Mouse (Mus musculus) kidney, postnatal 0 days (tissue): ENCODE data around the gene Grm3. TPM values are rescaled to one million over a fixed set of nuclear protein-coding genes. Genes with fewer than 3 reads are reported as not detected.

ENCODE experiments used
- ATAC-seq: fragments of 200-750 bp; cut with Nextera tagmentation; replicated peaks from 2 replicates; pipeline ENCODE4 v1.8.0; 2017; ENCODE audit warnings: low read depth, moderate number of reproducible peaks, moderate TSS enrichment, moderate library complexity; ENCODE audit not compliant: low FRiP score
- DNase-seq: peaks from one replicate; pipeline ENCODE4 v3.0.0-alpha.2; 2016; ENCODE audit warnings: low spot score
- H3K27ac ChIP-seq: fragments of 300-500 bp; sonication (generic); 2 replicates; pipeline ENCODE4 v1.5.1; 2014; ENCODE audit warnings: mild to moderate bottlenecking
- H3K27me3 ChIP-seq: fragments of 300-500 bp; sonication (generic); 2 replicates; pipeline ENCODE4 v1.6.1; 2014; ENCODE audit warnings: low read length, mixed read lengths; ENCODE audit not compliant: insufficient read depth
- H3K36me3 ChIP-seq: fragments of 300-500 bp; sonication (generic); 2 replicates; pipeline ENCODE4 v1.6.1; 2014; ENCODE audit warnings: low read length, mixed read lengths; ENCODE audit not compliant: insufficient read depth
- H3K4me1 ChIP-seq: fragments of 300-500 bp; sonication (generic); replicated peaks from 2 replicates; pipeline ENCODE4 v1.6.1; 2014; ENCODE audit warnings: antibody characterized with exemption, low read length, mixed read lengths; ENCODE audit not compliant: insufficient read depth
- H3K4me2 ChIP-seq: fragments of 300-500 bp; sonication (generic); 2 replicates; pipeline ENCODE4 v1.6.1; 2014; ENCODE audit warnings: mild to moderate bottlenecking, low read length, moderate library complexity, mixed read lengths
- H3K4me3 ChIP-seq: fragments of 300-500 bp; sonication (generic); replicated peaks from 2 replicates; pipeline ENCODE4 v1.5.1; 2014; ENCODE audit warnings: low read depth, low read length
- H3K9ac ChIP-seq: fragments of 300-500 bp; sonication (generic); 2 replicates; pipeline ENCODE4 v1.6.1; 2014; ENCODE audit warnings: low read depth, low read length
- H3K9me3 ChIP-seq: fragments of 300-500 bp; sonication (generic); replicated peaks from 2 replicates; pipeline ENCODE4 v1.6.1; 2016; ENCODE audit warnings: low read length, inconsistent platforms, mixed read lengths
- CTCF ChIP-seq: IDR thresholded peaks from 2 replicates; pipeline ENCODE4 v1.5.1; 2016; ENCODE audit warnings: antibody characterized with exemption, low read depth, mild to moderate bottlenecking, moderate library complexity
- WGBS: fragments of 180-500 bp; shearing (Covaris S2); extraction: QIAGEN DNeasy Blood & Tissue Kit; methylation state at CpG from one replicate; pipeline ENCODE4 v1.1.7; 2014; 5-methylcytosine and 5-hydroxymethylcytosine counted together
- polyA plus RNA-seq: library from polyadenylated mRNA; unstranded; fragments of >200 nt; fragmentation: Nextera tagmentation; extraction: Ambion mirVana; gene quantifications from 2 replicates; pipeline ENCODE4 v1.2.1, GENCODE M21; 2015

The Grm3 gene
- polyA plus RNA-seq, 1 experiment from 2014 or later: 0.30 TPM

DNA sequence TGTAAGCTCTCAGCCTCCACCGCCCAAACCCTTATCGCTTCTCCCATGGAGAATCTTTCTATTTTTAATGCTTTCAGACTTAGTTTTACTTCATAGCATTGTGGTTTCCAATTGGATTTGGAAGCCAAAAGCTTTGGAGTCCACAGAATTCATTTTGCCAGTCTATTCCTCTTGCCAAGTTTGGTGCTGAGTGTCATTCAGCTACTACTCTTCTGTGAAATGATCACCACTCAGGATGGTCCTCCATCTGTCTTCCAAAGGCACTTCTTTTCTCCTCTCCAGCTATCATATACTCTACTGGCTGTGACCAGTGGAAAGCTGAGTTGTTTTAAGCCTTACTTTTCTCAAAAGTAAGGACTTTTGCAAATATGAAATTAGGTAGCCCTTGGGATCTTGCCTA is 86.4 kb downstream of the Grm3 start:
- Histone ChIP-seq H3K4me1 (no peaks in the 10 kb centered on the region), H3K4me3 (no peak overlapping the region), H3K27me3 (no peaks in the 10 kb centered on the region), H3K9me3 (no peaks in the 10 kb centered on the region), H3K36me3 (no peaks in the 10 kb centered on the region), H3K4me2 (no peak overlapping the region), H3K27ac (no peak overlapping the region), H3K9ac (no peak overlapping the region)
- DNase-seq (no peak), ATAC-seq (no peak)
- 80% methylated on average over 2 of the region's 2 CpGs for WGBS
- TF ChIP-seq CTCF: no peak

DNA sequence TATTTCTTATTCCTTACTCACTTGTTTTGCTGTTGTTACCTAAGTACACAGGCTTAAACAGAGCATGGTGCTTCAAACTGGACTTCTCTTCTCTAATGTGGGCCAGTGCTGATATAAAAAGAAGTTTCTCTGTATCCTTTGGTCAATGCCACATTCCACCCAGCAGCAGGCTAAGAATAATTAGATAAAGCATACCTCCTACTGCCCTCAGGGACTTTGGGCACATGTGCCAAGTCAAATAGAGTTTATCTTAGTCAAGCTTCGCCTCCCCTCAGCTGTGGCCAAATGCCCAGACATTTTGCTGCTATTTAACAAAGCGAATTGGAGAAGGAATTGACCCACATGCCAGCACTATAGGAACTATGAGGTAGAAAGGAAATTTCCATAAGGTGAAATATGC is 97.8 kb downstream of the Grm3 start:
- WGBS: 43% methylated on average over 2 of the region's 2 CpGs
- DNase-seq: peak; percentile 16

DNA sequence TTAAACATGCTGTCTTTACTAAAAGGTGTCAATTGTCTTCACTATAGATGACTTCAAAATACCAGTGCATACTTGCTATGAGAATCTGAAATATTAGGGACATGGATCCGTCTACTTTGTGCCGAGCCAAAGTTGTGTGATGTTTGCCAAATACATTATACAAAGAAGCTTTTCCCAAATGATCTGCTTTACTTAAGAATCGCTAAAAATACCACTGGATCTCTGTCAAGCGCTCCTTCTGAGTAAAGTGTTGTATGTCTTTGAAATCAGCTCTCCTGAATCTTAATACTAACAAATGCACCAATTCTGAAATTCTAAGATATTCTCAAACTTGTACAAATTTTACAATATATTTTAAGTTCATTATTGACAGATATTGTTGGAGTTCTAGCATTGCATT is 100.6 kb downstream of the Grm3 start:
- Histone ChIP-seq H3K4me1 (0 out of 2 replicates have a peak, but pooled peaks cover 4% of the 10 kb centered on the region), H3K27me3 (no peaks in the 10 kb centered on the region), H3K9me3 (no peaks in the 10 kb centered on the region), H3K4me3 (no peak overlapping the region), H3K36me3 (no peaks in the 10 kb centered on the region), H3K9ac (no peak overlapping the region), H3K4me2 (no peak overlapping the region), H3K27ac (no peak overlapping the region)
- WGBS: 85% methylated on average over 4 of the region's 4 CpGs
- ATAC-seq (no peak), DNase-seq (no peak)
- TF ChIP-seq CTCF: no peak

More for the DNA sequence above, 97.8 kb downstream of the Grm3 start:
- TF ChIP-seq CTCF: 0 out of 2 replicates have a peak, but pooled peaks have one; percentile 16
- H3K36me3 ChIP-seq: no peaks in the 10 kb centered on the region
- no peak overlapping the region for H3K4me2 ChIP-seq
- no peaks in the 10 kb centered on the region for H3K9me3 ChIP-seq
- H3K4me1 ChIP-seq: 0 out of 2 replicates have a peak, but pooled peaks cover 4% of the 10 kb centered on the region
- no peak overlapping the region for H3K4me3 ChIP-seq
- peak; percentile 77 for ATAC-seq
- no peaks in the 10 kb centered on the region for H3K27me3 ChIP-seq
- no peak overlapping the region for H3K27ac ChIP-seq
- no peak overlapping the region for H3K9ac ChIP-seq

DNA sequence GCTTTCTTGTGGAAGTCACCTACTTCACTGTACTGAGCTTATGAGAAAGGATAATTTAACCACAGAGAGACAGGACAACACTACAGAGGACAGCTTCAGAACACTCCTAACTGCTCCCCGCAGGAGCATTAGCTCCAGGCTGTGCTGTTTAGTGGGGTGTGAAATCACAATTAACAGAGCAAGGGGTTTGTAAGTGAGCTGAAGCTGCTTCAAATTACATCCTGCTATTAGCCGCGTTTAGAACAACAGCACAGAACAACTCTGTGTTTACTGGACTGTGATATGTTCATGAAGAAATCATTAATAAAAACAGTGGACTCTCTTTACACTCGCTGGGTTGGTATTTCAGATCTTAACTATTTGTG is 101.9 kb downstream of the Grm3 start:
- WGBS: 12% methylated on average over 4 of the region's 4 CpGs
- Histone ChIP-seq H3K9me3 (no peaks in the 10 kb centered on the region), H3K9ac (no peak overlapping the region), H3K4me3 (no peak overlapping the region), H3K36me3 (no peaks in the 10 kb centered on the region), H3K4me1 (0 out of 2 replicates have a peak, but pooled peaks cover 4% of the 10 kb centered on the region), H3K27ac (0 out of 2 replicates have a peak overlapping the region, but pooled peaks have one; percentile 22), H3K4me2 (no peak overlapping the region), H3K27me3 (no peaks in the 10 kb centered on the region)
- ATAC-seq: peak; percentile 83
- no peak for TF ChIP-seq CTCF
- DNase-seq: peak; percentile 70

DNA sequence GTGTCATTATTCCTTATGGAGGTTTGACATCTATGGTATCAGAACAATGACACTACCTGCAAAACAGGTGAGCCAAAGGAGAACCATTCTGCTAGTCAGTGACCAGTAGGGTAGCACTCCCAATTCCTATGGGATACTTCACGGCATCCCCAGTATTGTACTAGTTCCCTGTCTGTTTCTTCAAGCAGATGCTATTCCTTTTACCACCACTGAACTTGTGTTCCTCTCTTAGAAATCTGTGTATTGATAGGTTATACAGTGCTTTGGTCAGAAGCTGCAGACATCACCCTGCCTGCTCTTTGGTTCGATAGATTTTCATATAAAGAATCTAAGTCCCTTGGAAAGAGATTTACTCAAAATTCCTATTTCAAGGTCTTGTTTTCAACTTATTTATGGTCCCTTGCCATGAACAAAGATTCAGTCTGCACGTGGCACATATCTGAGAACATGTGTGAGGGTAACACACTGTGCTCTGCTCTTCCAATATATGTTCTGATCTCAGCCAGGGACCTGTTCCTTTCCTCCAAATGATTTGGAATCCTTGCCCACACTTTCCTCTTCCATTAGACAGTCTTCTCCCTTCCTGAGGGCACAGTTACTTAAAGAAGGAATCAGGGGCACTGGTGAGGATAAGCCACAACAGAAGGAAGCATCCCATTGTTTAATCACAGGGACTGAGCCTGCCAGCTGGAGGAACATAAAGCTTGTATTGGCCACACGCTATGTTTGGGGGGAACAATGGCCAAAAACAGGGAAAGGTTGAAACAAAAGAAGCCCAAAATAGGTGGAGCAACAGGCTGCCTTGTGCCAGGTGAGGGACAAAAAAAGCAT is 102.5 kb downstream of the Grm3 start:
- DNase-seq (peak; percentile 3), ATAC-seq (peak; percentile 7; the same call in 1 of the 2 replicates)
- Histone ChIP-seq H3K36me3 (no peaks in the 10 kb centered on the region), H3K9me3 (no peaks in the 10 kb centered on the region), H3K9ac (no peak overlapping the region), H3K4me1 (0 out of 2 replicates have a peak, but pooled peaks cover 4% of the 10 kb centered on the region), H3K4me2 (no peak overlapping the region), H3K27ac (peak overlapping the region; percentile 22; the same call in 1 of the 2 replicates), H3K4me3 (no peak overlapping the region), H3K27me3 (no peaks in the 10 kb centered on the region)
- WGBS: 62% methylated on average over 4 of the region's 4 CpGs
- TF ChIP-seq CTCF: no peak

DNA sequence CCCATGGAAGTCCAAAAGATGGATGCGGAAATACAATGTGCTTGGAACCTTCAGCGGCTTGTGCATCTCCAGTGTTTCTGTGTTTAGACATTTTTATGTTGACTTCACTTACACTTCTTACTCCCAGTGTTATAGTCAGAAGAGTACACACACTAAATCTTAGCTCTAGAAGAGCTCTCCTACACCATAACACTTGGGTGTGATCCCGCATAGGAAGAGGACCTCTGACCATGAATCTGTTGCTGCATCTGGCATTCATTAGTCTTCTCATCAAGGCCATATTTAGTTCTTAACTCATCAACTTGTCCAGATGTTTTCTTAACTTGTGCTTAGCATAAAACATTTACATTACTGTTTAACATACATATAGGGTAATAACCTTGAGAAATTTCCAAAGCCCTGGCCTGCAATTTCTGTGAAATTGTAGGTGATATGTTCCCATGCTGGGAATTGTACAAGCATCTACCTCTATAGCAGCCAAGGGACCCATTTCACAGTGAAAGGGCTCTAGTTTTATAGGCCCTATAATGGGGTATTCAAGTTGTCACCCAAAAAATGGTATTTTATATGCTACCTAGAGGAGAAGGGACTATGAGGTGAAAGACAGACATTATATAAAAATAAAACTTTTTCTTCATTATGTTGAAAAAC is 103.4 kb downstream of the Grm3 start:
- Histone ChIP-seq H3K9me3 (no peaks in the 10 kb centered on the region), H3K36me3 (no peaks in the 10 kb centered on the region), H3K4me1 (0 out of 2 replicates have a peak, but pooled peaks cover 4% of the 10 kb centered on the region), H3K4me2 (no peak overlapping the region), H3K27ac (no peak overlapping the region), H3K9ac (no peak overlapping the region), H3K4me3 (no peak overlapping the region), H3K27me3 (no peaks in the 10 kb centered on the region)
- no peak for TF ChIP-seq CTCF
- no peak for ATAC-seq
- 62% methylated on average over 3 of the region's 3 CpGs for WGBS
- no peak for DNase-seq
